10 mouse cellular contexts compared by ENCODE assay signal in genomic region chr13:24453737-24454136, GRCm38 (mm10).
"Had no signal": no experiment of that assay in that cellular context is flagged by ENCODE, and none has a peak within 500 bp of the region (broad histone marks: within the 10 kb centered on the region; RNA-seq: fewer than 3 reads in every experiment).

No protein-coding gene starts in this region.

- DNase-seq: kidney, postnatal 36 days; layer of hippocampus, adult 9-11 months; layer of hippocampus, postnatal 36 days; left cerebral cortex, postnatal 4 days; lung, adult 18-20 months; retina, postnatal 1 day; right cerebral cortex, postnatal 4 days; spleen, adult 18-20 months; thymus, adult 2 months; thymus, postnatal 36 days had no signal
